Mouse (Mus musculus) erythroblast, embryonic 14.5 days (primary cell): ENCODE measurements around the gene Kif26b.

Source experiments
- GATA1 ChIP-seq: IDR thresholded peaks from 2 replicates; pipeline ENCODE4 v1.6.1; 2012; ENCODE audit warnings: low read length, inconsistent platforms, mixed read lengths
- TAL1 ChIP-seq: IDR thresholded peaks from 3 replicates; pipeline ENCODE4 v1.6.1; 2012; ENCODE audit warnings: low read length, inconsistent platforms, mixed read lengths

DNA sequence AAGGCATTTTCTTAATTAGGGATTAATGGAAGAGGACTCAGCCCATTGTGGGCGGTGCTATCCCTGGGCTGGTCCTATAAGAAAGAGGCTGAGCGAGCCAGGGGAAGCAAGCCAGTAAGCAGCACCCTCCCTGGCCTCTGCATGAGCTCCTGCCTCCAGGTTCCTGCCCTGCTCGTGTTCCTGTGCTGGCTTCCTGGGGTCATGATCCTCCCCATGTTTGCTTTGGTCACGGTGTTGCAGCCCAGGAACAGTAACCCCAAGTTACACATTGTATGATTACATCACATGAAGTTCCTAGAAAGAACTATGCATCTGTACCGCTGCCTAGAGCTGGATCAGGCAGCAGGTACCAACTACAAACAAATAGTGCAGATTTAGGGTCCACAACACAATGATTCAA lies 452.7 kb downstream of the Kif26b start:
- TF ChIP-seq GATA1: no peak
- TF ChIP-seq TAL1: no peak
